30 mouse cellular contexts compared by ENCODE assay signal in genomic region chr5:52652606-52653005, GRCm38 (mm10).
"Had no signal": no experiment of that assay in that cellular context is flagged by ENCODE, and none has a peak within 500 bp of the region (broad histone marks: within the 10 kb centered on the region; RNA-seq: fewer than 3 reads in every experiment).

No protein-coding gene starts in this region.

- H3K9ac ChIP-seq: limb, embryonic 12.5 days; limb, embryonic 13.5 days; limb, embryonic 15.5 days; liver, embryonic 12.5 days; liver, embryonic 13.5 days; liver, embryonic 14.5 days; liver, embryonic 15.5 days; liver, postnatal 0 days; lung, embryonic 14.5 days; lung, embryonic 15.5 days; midbrain, embryonic 12.5 days; midbrain, embryonic 13.5 days; midbrain, embryonic 15.5 days; neural tube, embryonic 12.5 days had no signal

- ATAC-seq: liver, embryonic 12.5 days; liver, postnatal 0 days; lung, postnatal 0 days; midbrain, embryonic 13.5 days; midbrain, embryonic 15.5 days; midbrain, embryonic 16.5 days had no signal

- H3K27me3 ChIP-seq: limb, embryonic 12.5 days; limb, embryonic 13.5 days; limb, embryonic 15.5 days; liver, embryonic 12.5 days; liver, embryonic 13.5 days; liver, embryonic 15.5 days; lung, embryonic 15.5 days; megakaryocyte, embryonic 14.5 days; midbrain, embryonic 12.5 days; midbrain, embryonic 13.5 days; midbrain, embryonic 15.5 days; neural tube, embryonic 12.5 days had no signal

- H3K4me2 ChIP-seq: limb, embryonic 12.5 days; limb, embryonic 13.5 days; limb, embryonic 15.5 days; liver, embryonic 11.5 days; liver, embryonic 12.5 days; liver, embryonic 13.5 days; liver, embryonic 15.5 days; lung, embryonic 14.5 days; lung, embryonic 15.5 days; midbrain, embryonic 12.5 days; midbrain, embryonic 13.5 days; midbrain, embryonic 15.5 days; neural tube, embryonic 12.5 days had no signal

- H3K4me1 ChIP-seq: limb, embryonic 10.5 days; limb, embryonic 13.5 days; limb, embryonic 15.5 days; liver, embryonic 12.5 days; liver, embryonic 13.5 days; liver, embryonic 15.5 days; lung, embryonic 15.5 days; midbrain, embryonic 10.5 days; midbrain, embryonic 12.5 days; midbrain, embryonic 13.5 days; midbrain, embryonic 15.5 days; neural tube, embryonic 12.5 days had no signal

- H3K4me3 ChIP-seq: limb, embryonic 10.5 days; limb, embryonic 12.5 days; limb, embryonic 13.5 days; limb, embryonic 15.5 days; liver, embryonic 12.5 days; liver, embryonic 13.5 days; liver, embryonic 15.5 days; lung, embryonic 15.5 days; megakaryocyte, embryonic 14.5 days; midbrain, embryonic 10.5 days; midbrain, embryonic 12.5 days; midbrain, embryonic 13.5 days; midbrain, embryonic 15.5 days; myocyte; neural tube, embryonic 12.5 days had no signal

- DNase-seq: left cerebral cortex, postnatal 4 days; liver; liver, embryonic 13.5 days; liver, postnatal 0 days; lung, adult 18-20 months; lung, adult 2 months; lung, embryonic 14.5 days; lung, postnatal 10 days; lung, postnatal 14 days; lung, postnatal 36 days; lung, postnatal 4 days had no signal

- H3K27ac ChIP-seq: limb, embryonic 10.5 days; limb, embryonic 12.5 days; limb, embryonic 13.5 days; limb, embryonic 15.5 days; liver, embryonic 12.5 days; liver, embryonic 13.5 days; liver, embryonic 14.5 days; liver, embryonic 15.5 days; lung, embryonic 15.5 days; macrophage; midbrain, embryonic 10.5 days; midbrain, embryonic 12.5 days; midbrain, embryonic 13.5 days; midbrain, embryonic 15.5 days; neural tube, embryonic 12.5 days had no signal

- H3K9me3 ChIP-seq: limb, embryonic 10.5 days; limb, embryonic 12.5 days; limb, embryonic 13.5 days; limb, embryonic 15.5 days; liver, embryonic 12.5 days; liver, embryonic 13.5 days; liver, embryonic 15.5 days; lung, embryonic 15.5 days; megakaryocyte, embryonic 14.5 days; midbrain, embryonic 10.5 days; midbrain, embryonic 12.5 days; midbrain, embryonic 13.5 days; midbrain, embryonic 15.5 days; neural tube, embryonic 12.5 days had no signal
